Mouse (Mus musculus) retina, adult 2 months (tissue): ENCODE results near the gene Sdhb.

ENCODE experiments used
- DNase-seq: peaks from one replicate; pipeline ENCODE4 v3.0.0-alpha.2; 2012; ENCODE audit warnings: low read depth, low spot score

Gene Sdhb

GRCm38 (mm10) chr4:140960781-140961466, at the start of gene Sdhb:
Gene Sdhb (plus strand): TSS chr4:140961203.
- peak; percentile 97 for DNase-seq

- no peak for DNase-seq
Observed at GRCm38 (mm10) chr4:140911416-140911815, 49.6 kb upstream of the Sdhb start.

- no peak for DNase-seq
Observed at GRCm38 (mm10) chr4:140912271-140912833, 48.7 kb upstream of the Sdhb start.

GRCm38 (mm10) chr4:140913565-140913964, 47.4 kb upstream of the Sdhb start:
- no peak for DNase-seq

- no peak for DNase-seq
Observed at GRCm38 (mm10) chr4:140914731-140915131, 46.3 kb upstream of the Sdhb start.

GRCm38 (mm10) chr4:140915235-140915634, 45.8 kb upstream of the Sdhb start:
- DNase-seq, result no peak

GRCm38 (mm10) chr4:140916296-140916695, 44.7 kb upstream of the Sdhb start:
- DNase-seq, result no peak

GRCm38 (mm10) chr4:140917451-140917850, 43.6 kb upstream of the Sdhb start:
- no peak for DNase-seq

- DNase-seq, result no peak
Observed at GRCm38 (mm10) chr4:140919974-140920836, 40.8 kb upstream of the Sdhb start.

GRCm38 (mm10) chr4:140922508-140922907, 38.5 kb upstream of the Sdhb start:
- DNase-seq, result no peak

- DNase-seq, result no peak
Observed at GRCm38 (mm10) chr4:140925648-140926047, 35.4 kb upstream of the Sdhb start.

GRCm38 (mm10) chr4:140928349-140928748, 32.7 kb upstream of the Sdhb start:
- DNase-seq, result no peak

GRCm38 (mm10) chr4:140929745-140930144, 31.3 kb upstream of the Sdhb start:
- no peak for DNase-seq

GRCm38 (mm10) chr4:140930900-140931470, 30.0 kb upstream of the Sdhb start:
- no peak for DNase-seq

GRCm38 (mm10) chr4:140935643-140936042, 25.4 kb upstream of the Sdhb start:
- no peak for DNase-seq

GRCm38 (mm10) chr4:140944356-140944755, 16.6 kb upstream of the Sdhb start:
- DNase-seq, result no peak

- no peak for DNase-seq
Observed at GRCm38 (mm10) chr4:140944961-140945442, 16.0 kb upstream of the Sdhb start.

- no peak for DNase-seq
Observed at GRCm38 (mm10) chr4:140945571-140945970, 15.4 kb upstream of the Sdhb start.

GRCm38 (mm10) chr4:140946048-140946447, 15.0 kb upstream of the Sdhb start:
- no peak for DNase-seq

GRCm38 (mm10) chr4:140946580-140947205, 14.3 kb upstream of the Sdhb start:
- DNase-seq, result no peak
